Mouse (Mus musculus): ENCODE results near the gene Nrarp. TPM values are rescaled to one million over a fixed set of nuclear protein-coding genes. Genes with fewer than 3 reads are reported as not detected.
A peak's percentile ranks its signal among the peaks of the same experiment; 100 is the strongest.

Nrarp gene
- total RNA-seq, 2 experiments from 2014 or later, result 14.0 to 15.0 TPM

DNA sequence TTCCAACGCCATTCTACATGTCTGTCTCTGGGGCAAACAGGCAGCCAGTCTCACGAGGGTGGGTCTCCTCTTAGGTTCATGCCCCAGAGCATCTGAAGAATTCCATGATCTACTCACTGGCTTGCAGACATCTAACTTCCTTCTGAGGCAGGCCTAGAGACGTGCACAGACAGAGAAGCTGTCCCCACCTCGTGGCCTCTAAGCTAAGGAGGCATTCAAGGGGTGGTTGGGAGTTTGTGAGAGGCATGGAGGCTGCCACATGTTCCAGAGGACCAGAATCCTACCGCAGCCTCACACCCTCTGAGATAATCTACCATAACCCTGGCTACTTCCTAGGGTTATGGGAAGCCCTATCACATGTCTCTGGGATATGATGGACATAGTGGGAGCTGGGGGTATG, 13.4 kb downstream of the Nrarp start:
- intact Hi-C loops (cut with DNase I), result loop anchor here (2.0 kb wide), 1 partner anchor 61 kb away; the partner anchor contains the start of gene Tmem203
- DNase-seq, result no peak

DNA sequence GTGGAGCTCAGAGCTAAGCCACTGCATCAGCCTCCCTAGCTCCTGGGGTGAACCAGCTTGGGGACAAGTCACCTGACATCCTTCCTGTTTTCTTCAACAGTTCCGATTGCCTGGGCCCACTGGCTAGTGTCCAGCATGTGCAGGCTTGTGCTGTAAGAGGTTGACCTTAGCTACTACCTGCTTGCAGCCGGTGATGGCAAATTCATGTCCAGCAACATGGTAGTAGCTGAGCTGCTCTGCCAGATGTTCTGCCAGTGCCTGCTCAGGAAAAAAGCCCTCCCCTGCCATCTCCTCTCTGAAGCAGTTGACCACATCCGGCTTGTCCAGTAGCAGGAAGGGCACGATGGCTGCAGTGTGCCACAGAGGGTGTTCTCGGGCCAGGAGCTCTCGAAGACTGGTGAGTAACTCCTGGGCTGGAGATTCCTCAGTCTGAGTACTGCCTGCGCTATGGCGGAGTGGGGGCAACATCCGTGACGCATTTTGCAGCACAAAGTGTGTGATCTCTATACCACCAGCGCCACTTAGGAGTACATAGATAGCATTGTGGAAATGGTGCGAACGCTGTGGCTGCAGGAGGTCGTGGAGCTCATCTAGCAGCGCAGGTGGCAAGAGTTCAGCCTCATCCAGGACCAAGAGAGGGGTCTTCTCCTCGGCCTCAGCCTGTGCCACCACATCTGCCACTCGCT, 14.1 kb downstream of the Nrarp start:
- intact Hi-C loops (cut with DNase I), result loop anchor here (2.0 to 5.0 kb wide), 2 partner anchors 60 to 138 kb away; partner anchors contain the start of genes Man1b1 and Tmem203
- no peak for DNase-seq

DNA sequence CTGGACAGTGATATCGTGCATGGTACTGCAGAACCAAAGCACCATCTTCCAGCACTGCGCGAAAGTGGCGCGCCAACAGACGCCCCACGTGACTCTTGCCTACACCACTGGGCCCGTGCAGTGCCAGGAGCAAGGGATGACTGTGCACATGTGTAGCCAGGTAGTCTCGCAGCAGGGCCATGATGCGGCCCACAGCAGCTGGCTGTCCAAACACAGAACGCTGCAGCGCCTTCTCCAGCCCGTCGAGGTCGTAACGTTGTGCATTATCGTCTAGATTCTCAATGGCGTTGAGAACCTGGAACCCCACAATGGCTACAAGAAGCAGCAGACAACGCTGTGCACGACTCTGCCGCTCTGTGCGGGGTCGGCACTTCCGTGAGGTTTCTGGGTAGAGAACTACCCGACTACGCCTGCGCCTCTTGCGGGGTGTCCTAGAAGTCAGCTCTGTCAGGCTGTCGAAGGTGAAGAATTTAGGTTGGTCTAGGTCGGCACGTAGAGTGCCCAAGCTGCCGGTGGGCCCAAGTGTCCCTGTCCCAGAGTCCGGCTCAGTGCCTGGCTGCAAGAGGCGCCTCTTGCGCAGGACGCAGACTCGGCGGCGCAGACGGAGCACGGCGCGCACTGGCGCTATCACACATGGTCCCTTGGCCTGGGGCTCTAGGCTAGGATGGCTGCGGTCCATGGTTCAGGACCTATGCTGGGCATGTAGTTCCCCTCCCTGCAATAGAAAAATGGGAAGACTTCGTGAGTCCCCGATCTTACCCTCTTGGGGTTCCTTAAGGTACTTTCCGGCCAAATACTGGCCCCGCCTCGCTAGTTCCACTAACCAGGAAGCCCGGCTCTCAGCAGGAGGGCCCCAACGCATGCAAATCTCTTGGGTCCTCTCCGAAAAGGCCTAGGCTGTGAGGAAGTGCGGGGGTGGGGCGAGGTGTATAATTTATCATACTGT, 14.9 kb downstream of the Nrarp start:
- DNase-seq, result peak; percentile 66 to 67
- intact Hi-C loops (cut with DNase I), result loop anchor here (2.0 to 5.0 kb wide), 2 partner anchors 59 to 137 kb away; partner anchors contain the start of genes Man1b1 and Tmem203

DNA sequence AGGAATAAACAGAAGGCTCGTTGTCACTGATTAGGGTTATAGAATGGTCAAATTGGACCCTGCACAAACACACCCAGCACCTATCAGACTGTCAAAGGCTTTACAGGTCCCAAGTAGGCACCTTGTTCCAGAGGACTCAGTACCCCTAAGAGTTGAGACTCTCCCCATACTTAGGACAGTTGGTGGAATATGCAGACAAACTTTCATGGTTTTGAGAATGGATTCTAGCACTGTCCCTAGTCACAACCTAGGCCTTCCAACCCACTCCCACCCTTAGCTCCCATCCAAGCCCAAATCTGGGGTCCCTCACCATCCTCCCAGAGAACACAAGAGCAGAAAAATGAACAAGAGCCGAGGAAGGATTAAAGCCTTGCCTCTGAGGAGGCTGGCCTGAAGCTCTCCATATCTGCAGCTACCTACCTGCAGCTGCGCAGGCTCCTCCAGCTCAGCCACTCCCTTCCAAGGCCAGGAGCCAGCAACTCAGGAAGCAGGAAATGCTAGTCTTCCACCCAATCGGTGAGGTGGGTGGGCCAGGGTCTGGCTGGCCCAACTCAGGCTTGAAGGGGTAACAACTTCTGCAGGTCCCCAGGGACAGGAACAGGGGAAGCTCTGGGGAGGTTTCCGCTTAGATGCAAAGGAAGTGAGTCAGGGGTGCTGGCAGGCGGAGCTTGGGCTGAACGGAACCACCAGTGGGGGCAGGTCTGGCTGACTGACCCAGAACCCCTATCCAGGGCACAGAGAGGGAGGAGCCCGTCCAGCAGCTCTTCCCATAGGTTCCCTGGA, 15.8 kb downstream of the Nrarp start, which contains the start of gene Tor4a:
TSS of gene Tor4a (minus strand) at position 715 of the 783 bp plus-strand sequence.
- intact Hi-C loops (cut with DNase I), result loop anchor here (5.0 kb wide), 1 partner anchor 136 kb away; the partner anchor contains the start of gene Man1b1
- peak; percentile 78 to 84 for DNase-seq

DNA sequence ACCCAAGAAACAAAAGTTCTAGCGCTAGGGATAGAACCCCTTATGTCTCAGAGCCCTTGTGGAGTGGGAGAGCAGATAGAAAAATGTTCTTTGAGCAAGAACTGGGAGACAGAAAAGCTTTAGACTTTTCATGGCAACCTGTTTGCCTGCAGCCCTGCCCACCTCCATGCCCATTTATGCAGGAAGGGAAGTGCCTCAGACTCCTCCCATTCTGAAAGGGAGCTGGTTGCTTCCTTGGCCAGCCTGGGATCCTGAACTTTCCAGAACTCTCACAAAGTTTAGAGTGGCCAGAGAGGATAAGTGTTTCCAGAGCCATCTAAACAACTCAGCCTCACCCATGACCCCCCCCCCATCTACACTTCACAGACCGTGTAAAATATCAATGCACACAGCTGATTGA, 16.6 kb downstream of the Nrarp start:
- intact Hi-C loops (cut with DNase I), result loop anchor here (5.0 kb wide), 1 partner anchor 135 kb away; the partner anchor contains the start of gene Man1b1
- no peak for DNase-seq

DNA sequence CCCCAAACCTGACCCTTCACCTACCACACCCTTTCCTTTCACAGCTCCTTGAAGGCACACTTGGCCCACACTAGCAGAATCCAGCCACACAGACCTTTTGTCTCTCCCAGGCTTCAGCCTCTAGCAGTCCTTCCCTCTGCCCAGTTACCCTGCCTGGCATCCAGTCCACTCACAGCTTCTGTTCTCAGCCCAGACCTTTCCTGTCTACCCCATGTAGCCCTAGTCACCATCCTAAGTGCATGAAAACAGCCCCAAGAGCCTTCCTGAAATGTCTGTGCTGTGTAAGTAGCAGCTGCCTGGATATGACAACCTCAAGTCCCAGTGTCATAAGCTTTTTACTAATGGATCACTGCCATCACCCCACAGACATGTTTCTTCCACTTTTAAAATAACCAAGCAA, 17.4 kb downstream of the Nrarp start:
- intact Hi-C loops (cut with DNase I), result loop anchor here (5.0 kb wide), 1 partner anchor 134 kb away; the partner anchor contains the start of gene Man1b1
- DNase-seq, result no peak

DNA sequence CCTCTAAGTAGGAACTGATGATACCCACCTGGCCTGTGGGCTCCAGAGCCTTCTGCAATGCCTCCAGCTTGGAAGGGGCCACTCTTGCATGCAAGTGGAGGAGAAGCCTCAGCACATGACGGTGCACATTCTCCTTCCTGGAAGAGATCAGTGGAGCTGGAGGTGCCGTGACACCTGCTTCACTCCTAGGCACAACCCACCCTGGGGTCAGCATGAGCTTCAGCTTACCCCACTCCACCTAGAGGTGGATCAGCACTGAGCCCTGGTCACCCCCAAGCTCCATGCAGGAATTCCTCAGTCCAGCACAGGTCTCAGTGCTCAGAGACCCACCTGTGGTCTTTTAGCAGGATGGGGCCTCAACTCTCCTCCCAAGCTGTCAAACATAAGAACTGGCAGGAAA, 20.1 kb downstream of the Nrarp start:
- DNase-seq, result no peak
- intact Hi-C loops (cut with DNase I), result no loop called here

DNA sequence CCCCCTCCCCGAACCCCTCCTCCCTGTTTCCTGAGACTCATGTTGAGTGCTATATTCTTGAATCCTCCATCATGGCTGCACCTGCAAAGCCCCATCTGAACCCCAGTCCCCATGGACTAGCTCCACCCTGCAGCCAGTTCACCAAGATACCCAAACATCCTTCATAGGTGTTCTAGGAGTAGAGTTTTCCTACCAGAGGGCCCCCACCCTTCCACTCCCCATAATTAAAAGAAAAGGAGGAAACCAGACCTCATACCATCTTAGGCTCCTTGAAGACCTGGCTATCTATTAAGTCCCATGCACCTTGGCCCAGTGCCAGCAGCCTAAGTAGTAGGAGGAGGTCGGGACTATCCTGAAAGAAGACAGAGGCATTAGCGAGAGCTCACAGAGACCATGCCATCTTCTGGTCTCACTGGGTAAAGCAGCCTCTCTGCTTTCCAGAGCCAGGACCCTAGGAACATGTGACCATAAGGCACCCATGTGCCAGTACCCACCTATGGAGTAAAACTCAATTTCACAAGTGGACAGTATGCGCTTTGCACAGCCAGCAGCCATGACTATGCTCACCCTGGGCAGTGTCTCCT, 23.2 kb downstream of the Nrarp start:
- intact Hi-C loops (cut with DNase I), result no loop called here
- DNase-seq, result no peak

DNA sequence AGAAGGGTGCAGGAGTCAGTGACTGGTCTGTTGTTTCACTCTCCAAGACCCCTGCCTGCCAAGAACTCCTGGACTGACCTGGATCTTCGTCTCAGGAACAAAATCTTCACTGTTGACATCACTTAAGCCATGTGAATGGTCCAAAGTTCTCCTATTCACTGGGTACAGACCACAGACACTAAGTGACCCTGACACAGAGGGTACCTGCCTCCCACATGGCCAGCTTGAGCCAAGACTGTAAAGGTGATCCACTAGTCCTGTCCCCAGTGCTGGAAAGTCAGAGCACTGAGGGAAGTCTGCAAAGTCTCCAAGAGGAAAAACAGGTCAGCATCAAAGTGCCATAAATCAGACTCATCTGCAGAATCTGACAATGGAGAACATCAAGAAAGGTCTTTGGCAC, 27.0 kb downstream of the Nrarp start:
- intact Hi-C loops (cut with DNase I), result no loop called here
- DNase-seq, result no peak

DNA sequence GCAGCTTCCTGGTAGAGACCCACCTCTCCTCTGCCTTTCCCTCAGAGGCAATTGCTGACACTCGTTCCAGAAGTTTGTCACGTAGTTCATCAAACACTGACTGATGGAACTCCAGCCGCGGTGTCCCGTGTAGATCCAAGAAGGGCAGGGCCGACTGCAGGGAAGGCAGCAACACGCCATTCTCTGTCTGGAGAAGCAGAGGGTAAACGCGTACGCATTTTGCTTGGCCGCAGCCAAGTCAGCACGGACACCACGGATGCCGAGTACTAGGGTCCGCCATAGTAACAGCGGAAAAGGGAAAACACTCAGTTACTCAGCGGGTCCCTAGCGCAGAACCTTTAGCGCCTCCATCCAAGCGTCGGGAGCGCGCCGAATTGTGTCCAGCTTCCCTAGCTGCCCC, 30.1 kb downstream of the Nrarp start:
- intact Hi-C loops (cut with DNase I), result no loop called here
- peak in 1 of 2 experiments; percentile 16 for DNase-seq

DNA sequence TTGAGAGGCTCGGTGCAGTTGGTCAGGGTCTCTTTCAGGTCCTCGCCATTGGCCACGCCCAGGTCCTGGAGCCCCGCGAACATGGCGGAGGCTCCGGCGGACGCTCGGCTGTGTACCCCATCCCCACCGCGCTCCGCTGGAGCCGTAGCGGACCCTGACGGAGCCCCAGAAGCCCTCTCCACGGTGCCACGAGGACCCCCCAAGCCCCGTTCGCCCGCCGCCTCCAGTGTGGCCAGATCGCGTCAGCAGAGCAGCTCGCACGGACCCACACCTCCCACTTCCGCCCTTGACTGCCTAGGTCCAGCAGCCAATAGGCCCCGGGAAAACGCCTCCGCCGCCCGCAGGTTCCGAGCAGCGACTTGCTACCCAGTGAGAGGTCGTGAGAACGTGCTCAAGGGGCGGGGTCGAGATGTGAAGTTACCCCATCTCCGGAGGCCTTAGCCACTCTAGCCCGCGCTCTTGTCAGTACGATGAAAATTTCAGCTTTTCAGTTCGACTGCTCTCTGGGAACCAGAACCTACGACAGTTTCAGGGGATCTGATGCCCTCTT, 30.6 kb downstream of the Nrarp start, which contains the start of gene Nelfb:
TSS of gene Nelfb (minus strand) at position 369 of the 550 bp plus-strand sequence.
- intact Hi-C loops (cut with DNase I), result no loop called here
- DNase-seq, result peak; percentile 89 to 93

DNA sequence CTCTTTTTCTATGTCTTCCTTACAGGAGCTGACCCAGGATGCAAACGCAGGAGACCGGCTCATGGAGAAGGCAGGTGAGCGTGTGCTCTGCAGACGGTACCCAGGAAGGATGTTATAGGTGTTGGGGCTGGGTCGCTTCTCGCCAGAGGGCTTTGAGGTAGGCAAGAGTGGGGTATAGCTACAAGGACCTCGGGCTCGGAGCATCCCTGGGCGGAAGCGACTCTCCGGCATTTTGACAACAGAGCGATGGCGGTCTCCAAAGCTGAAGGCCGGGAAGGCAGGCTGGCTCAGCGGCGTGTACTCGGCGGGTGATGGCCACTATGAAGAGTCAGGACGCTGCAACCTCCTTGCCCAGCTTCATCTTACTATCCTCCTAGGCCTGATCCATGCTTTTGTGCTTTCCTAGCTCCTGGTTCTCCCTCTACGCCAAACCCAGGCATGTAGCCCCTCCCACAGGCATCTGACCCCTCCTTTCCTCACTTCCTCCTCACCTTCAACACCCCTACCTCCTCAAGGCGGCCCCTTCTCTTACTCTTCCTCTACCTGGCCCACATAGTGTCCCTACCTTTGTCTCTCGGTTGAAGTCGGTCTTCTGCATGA, 32.8 kb downstream of the Nrarp start:
- intact Hi-C loops (cut with DNase I), result no loop called here
- no peak for DNase-seq

DNA sequence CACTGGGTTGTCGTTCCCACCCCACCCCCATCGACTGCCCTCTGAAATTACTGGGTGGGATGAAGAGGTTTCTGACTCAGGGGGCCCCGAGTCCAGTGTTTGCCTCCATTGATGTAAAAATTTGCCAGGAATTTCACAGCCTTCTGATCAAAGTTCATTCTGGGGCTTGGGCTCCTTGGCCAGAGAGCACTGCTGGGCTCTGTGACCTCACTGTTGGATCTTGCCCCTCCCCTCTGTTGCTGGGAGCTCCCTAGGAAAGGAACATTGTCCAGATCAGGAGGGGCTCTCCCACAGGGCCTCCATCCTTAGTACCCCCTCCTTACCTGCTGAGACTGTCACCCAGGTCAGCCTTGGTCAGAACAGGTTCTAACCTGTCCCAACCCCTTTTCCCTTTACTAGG, 33.9 kb downstream of the Nrarp start, which contains the start of gene Stpg3:
TSS of gene Stpg3 (minus strand) at position 194 of the 400 bp plus-strand sequence.
- no peak for DNase-seq
- intact Hi-C loops (cut with DNase I), result no loop called here

DNA sequence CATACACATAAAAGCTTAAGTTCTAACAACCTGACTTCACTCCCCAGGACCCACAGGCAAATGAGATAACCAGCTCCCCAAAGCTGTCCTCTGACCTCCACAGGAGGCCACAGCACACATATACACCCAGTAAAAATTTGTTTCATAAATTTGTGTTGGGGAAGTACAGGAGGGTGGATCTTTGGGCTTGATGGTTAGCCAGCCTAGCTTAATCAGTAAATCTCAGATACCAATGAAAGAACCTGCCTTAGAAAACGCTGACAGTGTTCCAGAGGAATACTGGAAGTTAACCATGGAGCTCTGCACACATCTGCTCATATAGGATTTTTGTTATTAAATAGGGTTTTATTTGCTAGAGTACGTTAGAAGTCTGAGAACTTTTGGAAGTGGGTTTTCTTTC, 37.1 kb downstream of the Nrarp start:
- DNase-seq, result no peak
- intact Hi-C loops (cut with DNase I), result no loop called here

DNA sequence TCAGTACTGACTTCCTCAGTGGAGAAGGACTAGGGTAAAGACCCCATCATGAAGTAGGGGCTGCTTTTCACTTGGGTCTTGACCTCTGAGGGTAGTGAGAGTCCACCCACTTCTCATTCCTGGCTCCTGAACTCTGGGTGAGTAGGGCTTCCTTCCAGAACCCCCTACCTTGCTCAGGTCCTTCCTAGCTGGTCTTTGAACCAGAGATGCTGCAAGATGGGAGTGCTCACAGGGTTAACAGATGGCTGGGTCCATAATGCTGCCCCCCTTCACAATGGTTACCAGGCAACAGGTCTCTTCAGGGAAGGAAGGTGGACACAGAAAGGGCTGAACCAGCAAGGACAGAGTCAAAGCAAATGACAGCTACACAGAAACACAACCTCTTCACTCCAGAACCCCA, 37.9 kb downstream of the Nrarp start, which contains the start of gene Fam166a:
TSS of gene Fam166a (plus strand) at position 301 of the 400 bp plus-strand sequence.
- no peak for DNase-seq
- intact Hi-C loops (cut with DNase I), result no loop called here

DNA sequence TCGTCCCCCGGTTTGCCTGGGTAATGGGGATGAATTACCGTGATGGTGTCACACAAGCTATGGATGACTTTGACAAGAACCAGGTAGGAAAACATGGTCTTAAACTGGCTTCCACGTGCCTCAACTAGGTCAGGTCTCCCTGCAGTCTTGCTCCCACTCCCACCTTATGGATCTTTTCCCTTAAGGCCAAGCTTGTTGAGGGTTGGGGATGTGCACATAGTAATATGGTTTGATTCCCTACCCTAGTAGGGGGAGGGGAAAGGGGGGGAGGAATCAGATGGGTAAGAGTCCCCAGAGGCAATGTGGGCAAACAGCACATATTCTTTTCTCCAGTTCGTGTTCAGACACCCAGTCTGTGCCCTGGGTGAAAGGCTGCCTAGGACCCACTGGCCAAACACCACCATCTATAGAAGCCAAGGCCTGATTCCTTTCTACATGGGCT, 40.8 kb downstream of the Nrarp start:
- intact Hi-C loops (cut with DNase I), result no loop called here
- no peak for DNase-seq

DNA sequence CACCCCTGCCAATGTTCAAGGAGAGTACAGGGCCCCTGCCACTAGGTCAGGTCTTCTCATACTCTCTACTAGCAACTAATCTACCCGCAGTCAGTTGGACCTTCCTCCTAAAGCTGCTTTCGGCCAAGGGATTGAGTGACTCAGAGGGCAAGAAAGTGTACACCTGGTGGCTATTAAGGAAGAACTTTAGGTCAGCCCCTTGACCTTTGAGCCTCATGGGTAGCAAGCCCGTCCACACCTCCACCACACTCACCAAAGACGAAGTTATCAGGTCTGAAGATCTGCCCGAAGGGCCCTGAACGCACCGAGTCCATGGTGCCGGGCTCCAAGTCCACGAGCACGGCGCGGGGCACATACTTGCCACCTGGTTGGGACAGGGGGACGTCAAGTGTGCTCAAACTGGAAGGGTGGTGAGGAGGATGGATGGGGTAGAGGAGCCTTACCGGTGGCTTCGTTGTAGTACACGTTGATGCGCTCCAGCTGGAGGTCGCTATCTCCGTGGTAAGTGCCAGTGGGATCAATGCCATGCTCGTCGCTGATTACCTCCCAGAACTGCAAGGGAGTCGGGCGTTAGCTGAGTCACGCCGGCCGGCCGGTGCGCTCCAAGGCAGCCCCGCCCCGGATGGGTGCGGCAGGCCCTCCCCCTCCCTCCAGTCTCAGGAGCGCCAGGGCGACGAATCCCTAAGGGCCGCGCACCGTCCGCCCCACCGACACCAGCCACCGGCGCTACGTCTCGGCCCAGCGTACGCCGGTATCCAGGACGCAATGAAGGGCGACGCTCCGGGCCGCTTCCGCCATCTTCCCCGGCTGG, 43.3 kb downstream of the Nrarp start:
- peak; percentile 84 to 85 for DNase-seq
- intact Hi-C loops (cut with DNase I), result no loop called here

DNA sequence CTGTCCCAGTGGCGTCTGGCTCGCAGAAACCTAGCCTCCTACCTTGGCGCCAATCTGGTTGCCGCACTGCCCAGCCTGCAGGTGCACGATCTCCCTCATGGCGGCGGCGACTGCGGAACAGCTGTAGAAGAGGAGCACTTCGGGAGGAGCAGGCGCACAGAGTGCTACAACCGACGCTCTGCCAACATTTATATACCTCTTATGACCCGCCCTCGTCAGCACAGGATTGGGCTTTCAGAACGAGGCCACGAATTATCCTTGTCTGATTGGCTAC, 43.9 kb downstream of the Nrarp start, which contains the start of gene Tubb4b:
TSS of gene Tubb4b (minus strand) at position 211 of the 274 bp plus-strand sequence.
- intact Hi-C loops (cut with DNase I), result no loop called here
- DNase-seq, result no peak
